Mouse (Mus musculus) brain, embryonic 14.5 days (tissue): ENCODE results near the gene Tmem45a2.

Experiments used
- CTCF ChIP-seq: fragments of 200-500 bp; IDR thresholded peaks from 2 replicates; pipeline ENCODE4 v1.5.1; 2012; ENCODE audit warnings: inconsistent platforms, mild to moderate bottlenecking, moderate library complexity, borderline replicate concordance; ENCODE audit not compliant: insufficient read depth, insufficient read length; ENCODE audit errors: extremely low read depth
- POLR2A ChIP-seq: fragments of 200-500 bp; IDR thresholded peaks from 2 replicates; pipeline ENCODE4 v1.6.1; 2012; ENCODE audit warnings: mild to moderate bottlenecking, inconsistent platforms, borderline replicate concordance; ENCODE audit not compliant: poor library complexity, insufficient read depth, insufficient read length, severe bottlenecking; ENCODE audit errors: extremely low read depth

DNA sequence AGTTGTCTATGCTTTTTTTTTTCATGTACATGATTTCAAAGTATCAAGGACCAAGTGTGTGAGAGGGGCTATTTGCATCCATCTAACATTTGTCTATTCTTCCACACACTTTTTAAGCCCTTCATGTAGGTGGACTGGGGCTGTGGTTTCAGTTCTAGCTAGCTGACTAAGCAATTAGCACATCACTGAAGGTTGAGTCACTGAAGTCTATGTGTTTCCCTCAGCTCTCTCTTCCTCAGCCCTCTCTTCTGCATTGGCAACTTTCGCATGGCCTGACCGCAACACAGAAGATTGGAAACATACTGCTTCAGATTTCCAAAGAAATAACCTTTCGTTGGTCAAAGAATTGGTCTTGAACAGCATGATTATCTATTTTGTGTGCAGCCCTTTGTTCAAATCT, 21.2 kb downstream of the Tmem45a2 start:
- no peak for TF ChIP-seq CTCF
- TF ChIP-seq POLR2A: no peak
